In genomic region chr10:128410560-128410845, GRCm38 (mm10) we compare ENCODE assay signal across 8 mouse cellular contexts. TPM values are rescaled to one million over a fixed set of nuclear protein-coding genes. Genes with fewer than 3 reads are reported as not detected.
DNase-seq lines count a peak whose midpoint lies in the region; ATAC-seq lines count a peak whose summit lies in the region.

No protein-coding gene starts in this region.

- H3K27ac ChIP-seq in forebrain, embryonic 11.5 days (ENCODE audit: low read depth, low read length) = peak overlapping the region; percentile 81; the same call in 1 of the 2 replicates
- peak overlapping the region; percentile 96 for H3K27ac ChIP-seq in limb, embryonic 15.5 days

- no peaks in the 10 kb centered on the region for H3K27me3 ChIP-seq in forebrain, embryonic 11.5 days (ENCODE audit: control insufficient read depth, insufficient read depth, low read length)
- H3K27me3 ChIP-seq in limb, embryonic 15.5 days = no peaks in the 10 kb centered on the region

- intact Hi-C loops in gastrocnemius, postnatal 36 days (cut with DNase I) = loop anchor here (5.0 kb wide), 1 partner anchor 132 kb away; no protein-coding TSS in a partner anchor

- H3K4me1 ChIP-seq in forebrain, embryonic 11.5 days (replicated peaks; ENCODE audit: control insufficient read depth, insufficient read depth, low read length) = peaks cover 13% of the 10 kb centered on the region
- peaks cover 39% of the 10 kb centered on the region for H3K4me1 ChIP-seq in limb, embryonic 15.5 days

- peak; percentile 21 for DNase-seq in heart, adult 8-10 months (ENCODE audit: low spot score)
- no peak for DNase-seq in heart, adult 11 months
- DNase-seq in B cell, adult 2 months = peak; percentile 15 to 21
- DNase-seq in forebrain, embryonic 11.5 days (ENCODE audit: low spot score) = no peak
- DNase-seq in adrenal gland, postnatal 25 days = no peak
- DNase-seq in gastrocnemius, postnatal 36 days = no peak

- peak overlapping the region; percentile 93 for H3K4me3 ChIP-seq in forebrain, embryonic 11.5 days (ENCODE audit: low read depth, low read length)
- peak overlapping the region; percentile 94 for H3K4me3 ChIP-seq in limb, embryonic 15.5 days

- no peaks in the 10 kb centered on the region for H3K9me3 ChIP-seq in forebrain, embryonic 11.5 days (ENCODE audit: control insufficient read depth, low read length)
- no peaks in the 10 kb centered on the region for H3K9me3 ChIP-seq in limb, embryonic 15.5 days

- peak overlapping the region; percentile 96 for H3K4me2 ChIP-seq in forebrain, embryonic 11.5 days (ENCODE audit: low read depth, low read length, severe bottlenecking)
- peak overlapping the region; percentile 87 for H3K4me2 ChIP-seq in limb, embryonic 15.5 days

- ATAC-seq in forebrain, embryonic 11.5 days (replicated peaks; ENCODE audit: low FRiP score) = no peak
- ATAC-seq in limb, embryonic 15.5 days (ENCODE audit: insufficient number of reproducible peaks, low FRiP score, low TSS enrichment, low read depth) = no peak
- no peak for ATAC-seq in activated CD4-positive, CD25-positive, alpha-beta regulatory T cell, adult 4 months

- WGBS in forebrain, embryonic 11.5 days = 15% methylated on average over 4 of the region's 4 CpGs
- WGBS in limb, embryonic 15.5 days = 23% methylated on average over 4 of the region's 4 CpGs

- no peaks in the 10 kb centered on the region for H3K36me3 ChIP-seq in forebrain, embryonic 11.5 days (ENCODE audit: control insufficient read depth, insufficient read depth, low read length)
- peaks cover 27% of the 10 kb centered on the region for H3K36me3 ChIP-seq in limb, embryonic 15.5 days

- H3K9ac ChIP-seq in forebrain, embryonic 11.5 days (ENCODE audit: low read length) = peak overlapping the region; percentile 84
- 0 out of 2 replicates have a peak overlapping the region, but pooled peaks have one; percentile 10 for H3K9ac ChIP-seq in limb, embryonic 15.5 days

RNA-seq across cellular contexts. Expression of gene Nabp2, which starts 0.8 kb away (rescaled TPM):
- total RNA-seq in heart, adult 8-10 months (2022) = 10 to 100 TPM; 44.8 to 50.8 (median 45.2) TPM
- 151 TPM in 2 replicates for polyA plus RNA-seq in forebrain, embryonic 11.5 days (2014; fragmentation: Nextera tagmentation; extraction: Ambion mirVana)
- 60.1 and 62.1 TPM in 2 replicates for polyA plus RNA-seq in limb, embryonic 15.5 days (2015; fragmentation: Nextera tagmentation; extraction: Ambion mirVana)
- 10 to 100 TPM; 75.0 to 81.0 TPM for polyA plus RNA-seq in activated CD4-positive, CD25-positive, alpha-beta regulatory T cell, adult 4 months (2017; shearing (Covaris generic))
- 74.6 and 75.0 TPM in 2 replicates for total RNA-seq in adrenal gland, postnatal 25 days (2021)
- total RNA-seq in gastrocnemius, postnatal 36 days (2021) = 10 to 100 TPM; 48.1 to 50.4 TPM

RNA-seq across cellular contexts. Expression of gene Rnf41, which starts 1.0 kb away (rescaled TPM):
- total RNA-seq in heart, adult 8-10 months (2022) = 10 to 100 TPM; 16.2 to 17.6 (median 16.7) TPM
- polyA plus RNA-seq in forebrain, embryonic 11.5 days (2014; fragmentation: Nextera tagmentation; extraction: Ambion mirVana) = 41.5 and 47.9 TPM in 2 replicates
- 40.8 and 42.9 TPM in 2 replicates for polyA plus RNA-seq in limb, embryonic 15.5 days (2015; fragmentation: Nextera tagmentation; extraction: Ambion mirVana)
- polyA plus RNA-seq in activated CD4-positive, CD25-positive, alpha-beta regulatory T cell, adult 4 months (2017; shearing (Covaris generic)) = 10 to 100 TPM; 26.1 to 39.3 TPM
- total RNA-seq in adrenal gland, postnatal 25 days (2021) = 35.9 and 44.4 TPM in 2 replicates
- 10 to 100 TPM; 10.4 to 10.5 TPM for total RNA-seq in gastrocnemius, postnatal 36 days (2021)

RNA-seq across cellular contexts. Expression of gene Slc39a5, which starts 9.5 kb away (rescaled TPM):
- total RNA-seq in heart, adult 8-10 months (2022) = not detected
- polyA plus RNA-seq in forebrain, embryonic 11.5 days (2014; fragmentation: Nextera tagmentation; extraction: Ambion mirVana) = 0.24 TPM in 1 of 2 replicates, not detected in the other
- 0.42 TPM in 1 of 2 replicates, not detected in the other for polyA plus RNA-seq in limb, embryonic 15.5 days (2015; fragmentation: Nextera tagmentation; extraction: Ambion mirVana)
- not detected for polyA plus RNA-seq in activated CD4-positive, CD25-positive, alpha-beta regulatory T cell, adult 4 months (2017; shearing (Covaris generic))
- total RNA-seq in adrenal gland, postnatal 25 days (2021) = not detected in 2 replicates
- not detected for total RNA-seq in gastrocnemius, postnatal 36 days (2021)

RNA-seq across cellular contexts. Expression of gene Ankrd52, which starts 33.6 kb away (rescaled TPM):
- total RNA-seq in heart, adult 8-10 months (2022) = 10 to 100 TPM; 39.8 to 45.9 (median 44.0) TPM
- 13.3 and 15.4 TPM in 2 replicates for polyA plus RNA-seq in forebrain, embryonic 11.5 days (2014; fragmentation: Nextera tagmentation; extraction: Ambion mirVana)
- polyA plus RNA-seq in limb, embryonic 15.5 days (2015; fragmentation: Nextera tagmentation; extraction: Ambion mirVana) = 11.0 and 11.3 TPM in 2 replicates
- polyA plus RNA-seq in activated CD4-positive, CD25-positive, alpha-beta regulatory T cell, adult 4 months (2017; shearing (Covaris generic)) = 1 to 10 TPM; 2.6 to 4.5 TPM
- 72.3 and 75.1 TPM in 2 replicates for total RNA-seq in adrenal gland, postnatal 25 days (2021)
- 10 to 100 TPM; 50.5 to 55.7 TPM for total RNA-seq in gastrocnemius, postnatal 36 days (2021)

RNA-seq across cellular contexts. Expression of gene Coq10a, which starts 41.7 kb away (rescaled TPM):
- 100 to 1,000 TPM; 365 to 443 (median 423) TPM for total RNA-seq in heart, adult 8-10 months (2022)
- polyA plus RNA-seq in forebrain, embryonic 11.5 days (2014; fragmentation: Nextera tagmentation; extraction: Ambion mirVana) = 21.0 and 23.1 TPM in 2 replicates
- polyA plus RNA-seq in limb, embryonic 15.5 days (2015; fragmentation: Nextera tagmentation; extraction: Ambion mirVana) = 11.3 and 13.4 TPM in 2 replicates
- 10 to 100 TPM; 14.3 to 20.3 TPM for polyA plus RNA-seq in activated CD4-positive, CD25-positive, alpha-beta regulatory T cell, adult 4 months (2017; shearing (Covaris generic))
- total RNA-seq in adrenal gland, postnatal 25 days (2021) = 74.4 and 80.2 TPM in 2 replicates
- 100 to 1,000 TPM; 433 to 434 TPM for total RNA-seq in gastrocnemius, postnatal 36 days (2021)

Comparison
In these comparisons a context has a peak if more than half of its experiments do, and no peak if none do; other contexts are left out.
1. DNase-seq: peak in heart, adult 8-10 months (single experiment) and B cell, adult 2 months (2 of 2); none in heart, adult 11 months (single experiment), forebrain, embryonic 11.5 days (single experiment), adrenal gland, postnatal 25 days (single experiment) and gastrocnemius, postnatal 36 days (0 of 2).